Mouse (Mus musculus): ENCODE data around the gene Ifnk. TPM values are rescaled to one million over a fixed set of nuclear protein-coding genes. Genes with fewer than 3 reads are reported as not detected.

Ifnk gene
- polyA plus RNA-seq, 1 experiment from 2014 or later = not detected

DNA sequence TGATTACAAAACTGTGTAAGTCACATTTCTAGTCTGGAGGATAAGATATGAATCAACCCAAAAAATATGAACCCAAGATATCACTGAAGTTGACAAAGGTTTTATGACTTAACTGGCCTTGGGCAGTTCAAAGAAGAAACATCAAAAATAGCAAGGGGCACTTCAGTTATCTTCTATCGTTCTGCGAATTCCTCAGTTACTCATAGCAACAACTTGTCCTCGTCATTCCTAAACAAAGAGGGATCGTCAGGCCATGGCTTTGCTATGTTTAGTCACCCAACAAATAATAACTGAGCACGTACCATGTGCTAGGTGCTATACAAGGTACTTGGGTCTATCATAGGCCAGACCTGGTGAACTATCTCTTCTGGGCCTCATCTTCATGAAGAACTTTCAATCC, 5.3 kb upstream of the Ifnk start:
- Histone ChIP-seq H3K4me1 (no peaks in the 10 kb centered on the region), H3K27ac (no peak overlapping the region), H3K36me3 (no peaks in the 10 kb centered on the region), H3K27me3 (replicated peaks) (no peaks in the 10 kb centered on the region), H3K4me2 (replicated peaks) (no peak overlapping the region), H3K9me3 (no peaks in the 10 kb centered on the region), H3K4me3 (no peak overlapping the region), H3K9ac (no peak overlapping the region)
- 96% methylated on average over 5 of the region's 5 CpGs for WGBS
- no peak for ATAC-seq (ENCODE audit: low FRiP score, low read depth)

DNA sequence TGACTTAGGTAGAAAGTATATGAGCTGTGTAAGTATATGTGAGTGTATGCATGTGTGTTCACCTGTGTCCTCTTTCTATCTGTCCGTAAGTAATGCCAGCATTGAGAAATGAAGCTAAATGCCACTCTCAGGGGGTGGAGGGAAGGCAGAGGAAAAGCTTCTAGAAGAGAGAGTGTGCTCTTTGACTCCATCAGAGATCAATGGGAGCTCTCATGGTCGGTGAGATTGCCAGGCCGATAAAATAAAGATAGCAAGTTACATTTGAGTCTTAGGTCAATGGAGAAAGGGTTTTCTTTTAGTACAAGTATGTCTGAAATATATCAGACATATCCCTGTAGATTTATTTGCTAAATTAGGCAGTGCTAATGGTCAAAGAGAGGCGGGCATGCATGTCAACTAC, 3.5 kb upstream of the Ifnk start:
- H3K4me3 ChIP-seq = no peak overlapping the region
- no peak for ATAC-seq (ENCODE audit: low FRiP score, low read depth)
- no peaks in the 10 kb centered on the region for H3K9me3 ChIP-seq
- 94% methylated on average over 4 of the region's 4 CpGs for WGBS
- H3K4me2 ChIP-seq (replicated peaks) = no peak overlapping the region
- no peak overlapping the region for H3K27ac ChIP-seq
- no peaks in the 10 kb centered on the region for H3K4me1 ChIP-seq
- no peaks in the 10 kb centered on the region for H3K36me3 ChIP-seq
- H3K9ac ChIP-seq = no peak overlapping the region
- no peaks in the 10 kb centered on the region for H3K27me3 ChIP-seq (replicated peaks)

DNA sequence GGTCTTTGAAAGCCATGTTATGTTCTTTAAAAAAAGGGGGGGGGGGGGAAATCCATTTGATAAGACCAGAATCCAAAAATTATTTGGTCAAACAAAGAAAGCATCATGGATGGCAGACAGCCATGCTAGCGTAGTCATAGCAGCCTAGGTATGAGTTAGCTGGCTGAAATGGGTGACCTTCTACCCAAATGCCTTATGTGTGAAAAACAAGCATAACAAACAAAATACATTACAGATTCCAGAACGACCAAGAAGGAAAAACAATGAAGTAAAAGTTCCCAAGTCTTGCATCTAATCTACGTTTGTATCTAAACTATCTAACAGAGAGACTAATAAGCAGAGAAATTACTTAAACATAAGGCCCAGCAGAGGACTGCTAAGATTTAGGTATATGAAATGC, 1.1 kb upstream of the Ifnk start:
- no peaks in the 10 kb centered on the region for H3K36me3 ChIP-seq
- H3K4me1 ChIP-seq = peaks cover 9% of the 10 kb centered on the region
- no peaks in the 10 kb centered on the region for H3K27me3 ChIP-seq (replicated peaks)
- 94% methylated on average over 3 of the region's 3 CpGs for WGBS
- no peak for ATAC-seq (ENCODE audit: low FRiP score, low read depth)
- H3K4me2 ChIP-seq (replicated peaks) = no peak overlapping the region
- H3K9ac ChIP-seq = no peak overlapping the region
- no peak overlapping the region for H3K27ac ChIP-seq
- H3K9me3 ChIP-seq = no peaks in the 10 kb centered on the region
- H3K4me3 ChIP-seq = no peak overlapping the region

DNA sequence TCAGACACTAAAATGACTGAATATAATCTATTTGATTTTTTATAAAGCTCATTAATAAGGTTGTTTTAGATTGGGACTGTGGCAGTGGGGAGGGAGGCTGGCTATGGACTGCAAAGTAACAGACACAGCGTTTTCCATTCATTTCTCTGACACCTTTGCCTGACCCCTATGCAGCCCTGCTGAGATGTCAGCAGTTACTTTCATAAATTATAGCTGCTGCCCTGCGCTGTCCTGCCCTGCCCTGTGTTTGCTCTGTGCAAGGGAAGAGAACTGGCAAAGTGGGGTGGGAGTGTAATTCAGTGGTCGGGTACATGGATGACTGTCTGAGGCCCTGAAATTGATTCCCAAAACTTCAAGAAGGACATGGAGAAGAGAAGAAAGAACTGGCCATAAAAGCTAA, 2.2 kb downstream of the Ifnk start:
- H3K27me3 ChIP-seq (replicated peaks) = no peaks in the 10 kb centered on the region
- peaks cover 16% of the 10 kb centered on the region for H3K4me1 ChIP-seq
- no peak overlapping the region for H3K4me3 ChIP-seq
- no peak for ATAC-seq (ENCODE audit: low FRiP score, low read depth)
- H3K9ac ChIP-seq = no peak overlapping the region
- no peak overlapping the region for H3K4me2 ChIP-seq (replicated peaks)
- H3K9me3 ChIP-seq = no peaks in the 10 kb centered on the region
- H3K36me3 ChIP-seq = no peaks in the 10 kb centered on the region
- WGBS = 3% methylated on average over 3 of the region's 3 CpGs
- no peak overlapping the region for H3K27ac ChIP-seq

DNA sequence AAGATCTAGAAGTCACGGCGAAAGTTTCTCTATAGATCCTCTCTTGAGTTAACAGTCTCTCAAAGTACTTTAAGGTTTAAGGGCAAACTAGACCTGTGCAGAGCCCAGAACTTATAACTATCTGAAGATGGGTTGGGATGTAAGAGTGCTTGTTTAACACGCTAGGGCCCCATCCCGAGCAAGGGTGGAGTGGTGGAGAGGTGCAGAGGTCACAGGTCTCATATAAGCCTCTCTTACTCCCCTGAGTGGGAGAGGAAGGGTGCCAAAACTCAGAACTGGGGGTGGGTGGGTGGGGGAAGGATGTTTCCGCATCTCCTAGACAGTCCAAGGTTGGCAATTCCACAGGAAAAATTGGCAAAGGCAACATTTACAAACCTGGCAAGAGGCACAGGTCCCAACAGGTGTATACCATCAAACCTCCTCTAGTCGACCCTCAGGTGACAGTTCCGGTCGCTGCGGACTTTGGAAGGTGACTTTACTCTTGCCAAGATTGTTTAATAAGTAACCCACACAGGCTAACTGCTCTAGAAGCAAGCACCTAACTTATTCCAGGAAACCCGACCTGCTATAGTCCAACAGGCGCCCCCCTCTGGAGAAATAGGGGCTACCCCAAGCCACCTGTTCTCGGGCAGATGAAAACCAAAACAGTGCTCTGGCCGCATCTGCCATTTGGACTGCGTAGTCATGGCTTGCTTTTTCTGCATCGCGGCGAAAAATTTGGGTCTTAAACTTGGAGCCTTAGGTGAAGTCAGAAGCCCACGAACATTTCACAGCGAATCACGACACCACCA, 3.5 kb downstream of the Ifnk start:
- H3K27ac ChIP-seq = no peak overlapping the region
- H3K9ac ChIP-seq = peak overlapping the region; percentile 38; the same call in 1 of the 2 replicates
- 19% methylated on average over 20 of the region's 20 CpGs for WGBS
- peak overlapping the region; percentile 57 for H3K4me3 ChIP-seq
- no peak for ATAC-seq (ENCODE audit: low FRiP score, low read depth)
- no peaks in the 10 kb centered on the region for H3K36me3 ChIP-seq
- H3K9me3 ChIP-seq = no peaks in the 10 kb centered on the region
- peaks cover 16% of the 10 kb centered on the region for H3K4me1 ChIP-seq
- no peaks in the 10 kb centered on the region for H3K27me3 ChIP-seq (replicated peaks)
- H3K4me2 ChIP-seq (replicated peaks) = peak overlapping the region; percentile 92

DNA sequence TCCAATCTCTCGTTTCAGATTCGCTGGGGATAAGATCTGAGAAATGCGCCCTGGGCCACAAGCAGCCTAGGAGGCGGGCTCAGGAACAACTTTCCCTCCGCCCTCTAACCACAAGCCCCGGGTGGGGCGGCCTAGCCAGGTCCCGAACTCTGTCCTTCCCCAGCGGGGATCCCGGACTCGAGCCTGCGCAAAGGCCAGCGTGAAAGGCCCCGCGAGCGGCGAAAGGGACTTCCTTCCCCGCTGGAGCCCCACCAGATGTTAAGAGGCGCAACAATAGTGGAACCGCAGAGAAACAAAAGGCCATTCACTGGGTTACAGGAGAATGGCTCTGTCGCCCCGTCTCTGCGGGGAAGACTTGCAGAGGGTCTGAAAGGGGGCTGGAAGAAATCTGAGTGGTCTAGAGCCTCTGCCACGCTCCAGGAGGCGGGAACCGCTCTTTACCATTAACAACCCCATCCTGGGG, 4.3 kb downstream of the Ifnk start:
- Histone ChIP-seq H3K9me3 (no peaks in the 10 kb centered on the region), H3K4me3 (peak overlapping the region; percentile 57), H3K36me3 (no peaks in the 10 kb centered on the region), H3K9ac (peak overlapping the region; percentile 38), H3K4me2 (replicated peaks) (peak overlapping the region; percentile 92), H3K27me3 (replicated peaks) (no peaks in the 10 kb centered on the region), H3K27ac (no peak overlapping the region), H3K4me1 (peaks cover 16% of the 10 kb centered on the region)
- ATAC-seq (ENCODE audit: low FRiP score, low read depth) = peak; percentile 77
- WGBS = under 1% methylated on average over 26 of the region's 26 CpGs

DNA sequence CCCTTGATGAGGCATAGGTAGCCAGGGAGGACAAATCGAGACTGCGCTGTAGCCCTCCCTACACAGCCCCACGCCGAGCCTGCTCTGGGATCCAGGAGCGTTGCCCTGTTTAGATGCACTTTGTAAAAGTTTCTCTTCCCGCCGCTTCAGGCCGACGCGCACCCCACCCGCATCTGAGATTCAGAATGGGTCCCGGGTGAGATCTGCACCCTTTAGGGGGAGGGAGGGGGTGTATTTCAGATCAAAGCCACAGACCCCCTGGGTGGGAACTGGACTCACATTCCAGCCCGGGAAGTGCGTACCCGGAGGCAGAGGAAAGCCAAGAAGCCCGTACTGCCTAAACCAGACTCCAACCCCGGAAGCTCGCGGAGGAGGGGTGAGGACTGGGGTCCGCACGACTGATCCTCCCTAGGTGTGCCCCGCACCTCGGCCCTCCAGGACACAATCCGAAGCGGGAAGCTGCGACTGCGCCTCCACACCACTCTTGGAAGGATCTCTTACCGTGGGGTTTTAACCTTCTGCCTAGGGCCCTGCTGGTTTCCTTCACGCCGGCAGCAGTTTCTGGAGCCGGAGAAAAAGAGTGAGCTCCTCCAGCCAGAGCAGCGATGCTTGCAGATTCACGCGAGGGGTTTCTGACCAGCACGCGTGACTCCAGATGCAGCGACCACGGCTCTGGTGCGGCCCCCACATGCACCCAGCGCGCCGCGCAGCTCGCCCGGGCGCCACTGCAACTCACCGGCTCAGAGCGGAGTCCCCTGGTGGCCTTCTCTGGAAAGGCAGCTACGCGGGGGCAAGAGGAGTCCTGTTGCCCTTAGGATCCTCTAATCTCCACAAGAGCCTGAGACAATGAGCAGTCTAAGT, 5.1 kb downstream of the Ifnk start, which contains the start of gene Mob3b:
TSS of gene Mob3b (minus strand) at position 734 of the 861 bp plus-strand sequence.
- H3K9ac ChIP-seq = peak within 1 kb of the TSS; percentile 61
- under 1% methylated on average over 50 of the region's 50 CpGs for WGBS
- H3K4me3 ChIP-seq = peak within 1 kb of the TSS; percentile 57
- H3K27ac ChIP-seq = 0 out of 2 replicates have a peak within 1 kb of the TSS, but pooled peaks have one; percentile 1
- H3K27me3 ChIP-seq (replicated peaks) = no peaks in the 10 kb centered on the region
- H3K4me2 ChIP-seq (replicated peaks) = peak within 1 kb of the TSS; percentile 92
- peaks cover 16% of the 10 kb centered on the region for H3K4me1 ChIP-seq
- ATAC-seq (ENCODE audit: low FRiP score, low read depth) = peak; percentile 93
- H3K9me3 ChIP-seq = no peaks in the 10 kb centered on the region
- no peaks in the 10 kb centered on the region for H3K36me3 ChIP-seq

DNA sequence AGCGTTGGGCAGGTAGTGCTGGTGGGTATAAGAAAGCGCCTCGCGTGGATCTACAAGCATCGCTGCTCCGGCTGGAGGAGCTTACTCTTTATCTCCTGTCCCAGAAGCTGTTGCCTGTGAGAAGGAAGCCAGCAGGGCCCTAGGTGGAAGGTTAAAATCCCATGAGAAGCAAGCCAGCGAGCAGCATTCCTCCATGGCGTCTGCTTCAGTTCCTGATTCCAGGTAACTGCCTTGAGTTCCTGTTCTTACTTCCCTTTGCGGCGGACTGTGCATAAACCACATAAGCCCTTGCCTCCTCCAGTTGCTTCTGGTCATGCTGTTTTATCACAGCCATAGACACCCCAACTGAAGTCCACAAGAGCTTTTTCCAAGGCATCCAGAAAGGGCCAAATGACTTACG, 6.0 kb downstream of the Ifnk start:
- Histone ChIP-seq H3K4me1 (peaks cover 16% of the 10 kb centered on the region), H3K27me3 (replicated peaks) (no peaks in the 10 kb centered on the region), H3K9me3 (no peaks in the 10 kb centered on the region), H3K36me3 (no peaks in the 10 kb centered on the region), H3K9ac (no peak overlapping the region), H3K4me3 (peak overlapping the region; percentile 57; the same call in 1 of the 2 replicates), H3K4me2 (replicated peaks) (no peak overlapping the region), H3K27ac (no peak overlapping the region)
- WGBS = 65% methylated on average over 11 of the region's 11 CpGs
- no peak for ATAC-seq (ENCODE audit: low FRiP score, low read depth)

DNA sequence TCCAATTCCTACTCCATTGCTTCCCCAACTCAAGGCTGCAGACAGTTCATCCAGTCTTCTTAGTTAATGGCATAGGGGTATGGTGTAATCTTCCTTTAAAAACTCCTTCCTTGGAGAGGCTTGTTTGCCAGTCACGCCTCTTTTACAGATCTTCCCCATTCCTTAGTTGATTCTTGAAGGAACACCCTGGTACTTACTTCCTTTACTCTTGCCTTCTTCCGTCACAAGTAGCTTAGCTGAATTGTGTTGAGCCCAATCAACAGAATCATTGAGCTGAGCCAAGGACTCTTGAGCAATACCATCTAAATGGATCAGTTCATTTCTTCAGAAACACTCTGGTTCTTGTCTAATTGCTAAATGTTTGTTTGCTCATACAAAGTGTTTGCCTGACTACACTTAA, 13.4 kb downstream of the Ifnk start:
- no peak overlapping the region for H3K27ac ChIP-seq
- no peak overlapping the region for H3K4me2 ChIP-seq (replicated peaks)
- H3K4me1 ChIP-seq = no peaks in the 10 kb centered on the region
- no peak for ATAC-seq (ENCODE audit: low FRiP score, low read depth)
- 92% methylated on average over 2 of the region's 2 CpGs for WGBS
- no peaks in the 10 kb centered on the region for H3K36me3 ChIP-seq
- H3K4me3 ChIP-seq = no peak overlapping the region
- no peaks in the 10 kb centered on the region for H3K27me3 ChIP-seq (replicated peaks)
- no peak overlapping the region for H3K9ac ChIP-seq
- no peaks in the 10 kb centered on the region for H3K9me3 ChIP-seq

DNA sequence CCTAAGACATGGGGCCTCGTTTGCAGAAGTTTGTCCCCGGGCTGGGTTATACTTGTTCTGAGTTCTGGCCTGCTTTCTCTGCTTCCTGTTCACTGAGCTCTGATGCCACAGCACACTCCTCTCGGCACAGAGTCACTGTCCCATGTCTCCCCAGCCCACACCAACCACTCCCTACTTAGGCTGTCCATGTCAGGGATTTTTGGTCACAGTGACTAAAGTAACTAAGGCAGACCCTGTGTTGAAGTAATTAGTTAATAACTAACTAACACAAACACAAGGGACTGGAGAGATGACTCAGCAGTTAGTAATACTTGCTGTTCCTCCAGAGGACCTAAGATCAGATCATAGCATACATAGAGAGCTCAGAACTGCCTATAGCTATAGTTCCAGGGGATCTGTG, 14.1 kb downstream of the Ifnk start:
- ATAC-seq (ENCODE audit: low FRiP score, low read depth) = no peak
- Histone ChIP-seq H3K4me2 (replicated peaks) (no peak overlapping the region), H3K4me1 (no peaks in the 10 kb centered on the region), H3K9ac (no peak overlapping the region), H3K36me3 (no peaks in the 10 kb centered on the region), H3K9me3 (no peaks in the 10 kb centered on the region), H3K4me3 (no peak overlapping the region), H3K27ac (no peak overlapping the region), H3K27me3 (replicated peaks) (no peaks in the 10 kb centered on the region)
- WGBS = 84% methylated on average over 3 of the region's 3 CpGs

DNA sequence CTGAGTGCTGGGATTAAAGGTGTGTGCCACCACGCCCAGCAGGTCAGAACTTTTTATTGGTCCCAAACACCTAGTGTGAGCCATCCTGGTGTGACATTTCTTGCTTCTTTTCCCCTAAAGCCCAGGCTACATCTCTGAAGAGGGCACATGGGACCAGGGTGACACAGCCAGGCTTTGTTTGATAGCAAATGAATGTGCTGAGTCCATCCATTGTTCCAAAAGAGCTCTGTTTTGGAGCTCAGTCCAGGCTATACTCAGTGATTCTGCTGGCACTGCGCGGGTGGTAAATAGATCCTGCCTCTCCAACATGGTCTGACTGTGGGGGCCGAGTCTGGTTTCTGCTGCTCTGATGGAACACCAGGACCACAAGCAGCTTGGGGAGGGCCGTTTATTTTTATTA, 16.0 kb downstream of the Ifnk start:
- no peaks in the 10 kb centered on the region for H3K36me3 ChIP-seq
- H3K9me3 ChIP-seq = no peaks in the 10 kb centered on the region
- no peaks in the 10 kb centered on the region for H3K4me1 ChIP-seq
- ATAC-seq (ENCODE audit: low FRiP score, low read depth) = no peak
- H3K9ac ChIP-seq = no peak overlapping the region
- no peaks in the 10 kb centered on the region for H3K27me3 ChIP-seq (replicated peaks)
- H3K4me2 ChIP-seq (replicated peaks) = no peak overlapping the region
- H3K27ac ChIP-seq = no peak overlapping the region
- H3K4me3 ChIP-seq = no peak overlapping the region
- WGBS = 80% methylated on average over 5 of the region's 5 CpGs

DNA sequence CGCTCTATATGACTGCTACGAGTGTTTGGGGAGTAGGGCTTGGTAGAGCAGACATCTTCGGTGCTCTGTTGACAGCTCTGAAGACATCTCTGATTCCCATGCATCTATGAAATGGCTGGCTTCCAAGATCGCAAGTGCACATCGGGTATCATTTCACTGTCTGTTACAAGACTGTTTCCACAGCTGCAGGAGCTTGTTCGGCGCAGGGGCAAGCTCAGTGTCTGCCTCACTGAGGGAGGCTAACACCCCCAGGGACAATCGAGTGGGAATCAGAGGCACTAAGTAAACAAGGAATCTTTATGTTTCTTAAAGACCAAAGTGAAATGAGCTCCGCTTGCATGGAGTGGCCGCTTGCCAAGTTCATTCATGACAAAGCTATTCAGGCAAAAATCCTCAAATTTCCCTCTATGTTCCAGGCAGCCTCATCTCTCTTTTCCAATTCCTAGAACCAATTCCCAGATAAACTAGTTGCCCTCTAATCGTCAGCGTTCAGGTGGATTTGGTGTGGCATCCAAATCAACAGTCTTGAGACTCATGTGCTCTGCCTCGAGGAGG, 17.8 kb downstream of the Ifnk start:
- no peak for ATAC-seq (ENCODE audit: low FRiP score, low read depth)
- H3K9ac ChIP-seq = no peak overlapping the region
- H3K9me3 ChIP-seq = no peaks in the 10 kb centered on the region
- H3K4me3 ChIP-seq = no peak overlapping the region
- H3K27me3 ChIP-seq (replicated peaks) = no peaks in the 10 kb centered on the region
- H3K4me2 ChIP-seq (replicated peaks) = no peak overlapping the region
- no peaks in the 10 kb centered on the region for H3K4me1 ChIP-seq
- no peak overlapping the region for H3K27ac ChIP-seq
- H3K36me3 ChIP-seq = no peaks in the 10 kb centered on the region
- 77% methylated on average over 13 of the region's 13 CpGs for WGBS

Measured in neural tube, embryonic 12.5 days (tissue).